In the genomic region with DNA sequence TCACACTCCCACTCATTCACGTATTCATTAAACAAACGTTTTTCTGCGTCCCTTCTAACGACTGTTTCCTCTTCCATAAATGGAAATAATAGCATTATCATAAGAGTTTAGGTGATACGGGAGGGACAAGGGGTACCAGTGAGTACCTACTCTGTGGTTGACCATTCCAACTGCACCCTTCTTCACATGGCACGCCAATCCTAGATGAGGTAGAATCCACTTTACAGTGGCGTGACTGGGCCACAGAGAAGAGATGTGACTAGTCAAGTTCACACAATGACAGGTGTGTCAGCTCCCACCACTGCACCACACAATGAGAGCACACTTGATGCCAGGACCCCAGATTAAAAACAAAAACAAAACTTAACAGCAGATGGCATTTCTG, we compare ENCODE assay signal across 10 mouse cellular contexts. TPM values are rescaled to one million over a fixed set of nuclear protein-coding genes. Genes with fewer than 3 reads are reported as not detected.
DNase-seq lines count a peak whose midpoint lies in the region; ATAC-seq and TF ChIP-seq lines count a peak whose summit lies in the region.
"Had no signal": no experiment of that assay in that cellular context is flagged by ENCODE, and none has a peak within 500 bp of the region (broad histone marks: within the 10 kb centered on the region; RNA-seq: fewer than 3 reads in every experiment).

No protein-coding gene starts in this region.

- no peak overlapping the region for H3K27ac ChIP-seq in heart, embryonic 16.5 days (ENCODE audit: low read length)
- H3K27ac ChIP-seq in cortical plate, adult 2 months (ENCODE audit: insufficient read depth, low read length), result no peak overlapping the region
- H3K27ac ChIP-seq in hindbrain, embryonic 12.5 days, result no peak overlapping the region
- no peak overlapping the region for H3K27ac ChIP-seq in midbrain, embryonic 12.5 days (replicated peaks)

- H3K27me3 ChIP-seq in heart, embryonic 16.5 days (ENCODE audit: control insufficient read depth, insufficient read depth, low read length), result peaks cover 29% of the 10 kb centered on the region
- H3K27me3 ChIP-seq in hindbrain, embryonic 12.5 days, result peaks cover 49% of the 10 kb centered on the region
- peaks cover 55% of the 10 kb centered on the region for H3K27me3 ChIP-seq in midbrain, embryonic 12.5 days

- no peak overlapping the region for H3K9ac ChIP-seq in heart, embryonic 16.5 days (ENCODE audit: low read length)
- H3K9ac ChIP-seq in hindbrain, embryonic 12.5 days, result no peak overlapping the region
- peak overlapping the region; percentile 63 for H3K9ac ChIP-seq in midbrain, embryonic 12.5 days (replicated peaks)

- H3K9me3 ChIP-seq in heart, embryonic 16.5 days (replicated peaks; ENCODE audit: control insufficient read depth, low read length), result no peaks in the 10 kb centered on the region; the same call in 1 of the 2 replicates
- no peaks in the 10 kb centered on the region for H3K9me3 ChIP-seq in hindbrain, embryonic 12.5 days (replicated peaks)
- H3K9me3 ChIP-seq in midbrain, embryonic 12.5 days, result no peaks in the 10 kb centered on the region

- peak overlapping the region; percentile 57 for H3K4me3 ChIP-seq in heart, embryonic 16.5 days (ENCODE audit: low read length)
- H3K4me3 ChIP-seq in cortical plate, adult 2 months (ENCODE audit: insufficient read depth, low read length), result peak overlapping the region; percentile 78
- peak overlapping the region; percentile 49; the same call in 1 of the 2 replicates for H3K4me3 ChIP-seq in hindbrain, embryonic 12.5 days
- peak overlapping the region; percentile 56 for H3K4me3 ChIP-seq in midbrain, embryonic 12.5 days

- TF ChIP-seq POLR2A in cortical plate, adult 2 months (IDR thresholded peaks at IDR 0.05; ENCODE audit: extremely low read depth, insufficient read depth, low read length), result no peak

- intact Hi-C loops in heart, postnatal 10 days (cut with DNase I), result no loop called here

- no peak for TF ChIP-seq CTCF in cortical plate, adult 2 months (IDR thresholded peaks at IDR 0.05; ENCODE audit: extremely low read depth, insufficient read depth, low read length)

- no peak for ATAC-seq in heart, embryonic 16.5 days (replicated peaks; ENCODE audit: extremely low read depth, insufficient read depth, low FRiP score)
- peak; percentile 29; the same call in 1 of the 2 replicates for ATAC-seq in hindbrain, embryonic 12.5 days (ENCODE audit: low FRiP score)
- ATAC-seq in midbrain, embryonic 12.5 days (ENCODE audit: low FRiP score, low read depth), result no peak
- ATAC-seq: Patski had no signal

- H3K4me1 ChIP-seq in heart, embryonic 16.5 days (ENCODE audit: control insufficient read depth, insufficient read depth, low read length), result 0 out of 2 replicates have a peak, but pooled peaks cover 2% of the 10 kb centered on the region
- H3K4me1 ChIP-seq in cortical plate, adult 2 months (ENCODE audit: control insufficient read depth, insufficient read depth, low read length), result no peaks in the 10 kb centered on the region
- peaks cover 5% of the 10 kb centered on the region for H3K4me1 ChIP-seq in hindbrain, embryonic 12.5 days
- peaks cover 11% of the 10 kb centered on the region for H3K4me1 ChIP-seq in midbrain, embryonic 12.5 days

- no peaks in the 10 kb centered on the region for H3K36me3 ChIP-seq in heart, embryonic 16.5 days (ENCODE audit: control insufficient read depth, insufficient read depth)
- no peaks in the 10 kb centered on the region for H3K36me3 ChIP-seq in hindbrain, embryonic 12.5 days
- no peaks in the 10 kb centered on the region for H3K36me3 ChIP-seq in midbrain, embryonic 12.5 days

- DNase-seq in heart, postnatal 10 days, result no peak
- DNase-seq in right cerebral cortex, postnatal 10 days (ENCODE audit: low spot score in 2 of 2), result no peak
- no peak for DNase-seq in c-Kit-positive CD71-positive TER-119-positive erythroid progenitor cells, embryonic 14.5 days (ENCODE audit: low spot score)
- no peak for DNase-seq in ovary, adult 18-20 months (ENCODE audit: low spot score)
- DNase-seq: lung, adult 2 months had no signal

- H3K4me2 ChIP-seq in heart, embryonic 16.5 days (ENCODE audit: low read depth, low read length), result peak overlapping the region; percentile 75
- peak overlapping the region; percentile 92 for H3K4me2 ChIP-seq in hindbrain, embryonic 12.5 days (replicated peaks)
- H3K4me2 ChIP-seq in midbrain, embryonic 12.5 days (replicated peaks), result peak overlapping the region; percentile 95

- 22% methylated on average over 7 of the region's 7 CpGs for WGBS in heart, embryonic 16.5 days
- WGBS in hindbrain, embryonic 12.5 days, result 24% methylated on average over 7 of the region's 7 CpGs
- WGBS in midbrain, embryonic 12.5 days, result 26% methylated on average over 7 of the region's 7 CpGs

RNA-seq across cellular contexts. Expression of a gene that starts 16.2 kb away (rescaled TPM):
- polyA plus RNA-seq in heart, embryonic 16.5 days (2015; fragmentation: Nextera tagmentation; extraction: Ambion mirVana), result 24.0 and 25.0 TPM in 2 replicates
- 10 to 100 TPM; 76.0 to 81.5 TPM for total RNA-seq in heart, postnatal 10 days (2021)
- polyA plus RNA-seq in cortical plate, adult 2 months (2012; rRNA removed), result 16.8 and 18.1 TPM in 2 replicates
- polyA plus RNA-seq in hindbrain, embryonic 12.5 days (2016; fragmentation: Nextera tagmentation; extraction: Ambion mirVana), result 6.1 and 8.2 TPM in 2 replicates
- 5.3 and 5.4 TPM in 2 replicates for polyA plus RNA-seq in midbrain, embryonic 12.5 days (2016; fragmentation: Nextera tagmentation; extraction: Ambion mirVana)
